Mouse (Mus musculus) kidney, postnatal 0 days (tissue): Measurements from ENCODE around the gene Nanog. TPM values are rescaled to one million over a fixed set of nuclear protein-coding genes. Genes with fewer than 3 reads are reported as not detected.

Source experiments
- ATAC-seq: fragments of 200-750 bp; cut with Nextera tagmentation; replicated peaks from 2 replicates; pipeline ENCODE4 v1.8.0; 2017; ENCODE audit warnings: low read depth, moderate number of reproducible peaks, moderate TSS enrichment, moderate library complexity; ENCODE audit not compliant: low FRiP score
- DNase-seq: peaks from one replicate; pipeline ENCODE4 v3.0.0-alpha.2; 2016; ENCODE audit warnings: low spot score
- H3K27ac ChIP-seq: fragments of 300-500 bp; sonication (generic); 2 replicates; pipeline ENCODE4 v1.5.1; 2014; ENCODE audit warnings: mild to moderate bottlenecking
- H3K27me3 ChIP-seq: fragments of 300-500 bp; sonication (generic); 2 replicates; pipeline ENCODE4 v1.6.1; 2014; ENCODE audit warnings: low read length, mixed read lengths; ENCODE audit not compliant: insufficient read depth
- H3K36me3 ChIP-seq: fragments of 300-500 bp; sonication (generic); 2 replicates; pipeline ENCODE4 v1.6.1; 2014; ENCODE audit warnings: low read length, mixed read lengths; ENCODE audit not compliant: insufficient read depth
- H3K4me1 ChIP-seq: fragments of 300-500 bp; sonication (generic); replicated peaks from 2 replicates; pipeline ENCODE4 v1.6.1; 2014; ENCODE audit warnings: antibody characterized with exemption, low read length, mixed read lengths; ENCODE audit not compliant: insufficient read depth
- H3K4me2 ChIP-seq: fragments of 300-500 bp; sonication (generic); 2 replicates; pipeline ENCODE4 v1.6.1; 2014; ENCODE audit warnings: mild to moderate bottlenecking, low read length, moderate library complexity, mixed read lengths
- H3K4me3 ChIP-seq: fragments of 300-500 bp; sonication (generic); replicated peaks from 2 replicates; pipeline ENCODE4 v1.5.1; 2014; ENCODE audit warnings: low read depth, low read length
- H3K9ac ChIP-seq: fragments of 300-500 bp; sonication (generic); 2 replicates; pipeline ENCODE4 v1.6.1; 2014; ENCODE audit warnings: low read depth, low read length
- H3K9me3 ChIP-seq: fragments of 300-500 bp; sonication (generic); replicated peaks from 2 replicates; pipeline ENCODE4 v1.6.1; 2016; ENCODE audit warnings: low read length, inconsistent platforms, mixed read lengths
- CTCF ChIP-seq: IDR thresholded peaks from 2 replicates; pipeline ENCODE4 v1.5.1; 2016; ENCODE audit warnings: antibody characterized with exemption, low read depth, mild to moderate bottlenecking, moderate library complexity
- WGBS: fragments of 180-500 bp; shearing (Covaris S2); extraction: QIAGEN DNeasy Blood & Tissue Kit; methylation state at CpG from one replicate; pipeline ENCODE4 v1.1.7; 2014; 5-methylcytosine and 5-hydroxymethylcytosine counted together
- polyA plus RNA-seq: library from polyadenylated mRNA; unstranded; fragments of >200 nt; fragmentation: Nextera tagmentation; extraction: Ambion mirVana; gene quantifications from 2 replicates; pipeline ENCODE4 v1.2.1, GENCODE M21; 2015

Nanog gene
- polyA plus RNA-seq, 1 experiment from 2014 or later: not detected

- no peaks in the 10 kb centered on the region for H3K9me3 ChIP-seq
- no peaks in the 10 kb centered on the region for H3K4me1 ChIP-seq
- no peak overlapping the region for H3K9ac ChIP-seq
- no peak overlapping the region for H3K27ac ChIP-seq
- no peak for TF ChIP-seq CTCF
- no peak overlapping the region for H3K4me3 ChIP-seq
- H3K27me3 ChIP-seq: no peaks in the 10 kb centered on the region
- no peaks in the 10 kb centered on the region for H3K36me3 ChIP-seq
- DNase-seq (no peak), ATAC-seq (no peak)
- 77% methylated on average over 6 of the region's 6 CpGs for WGBS
- no peak overlapping the region for H3K4me2 ChIP-seq
Measured at GRCm38 (mm10) chr6:122750579-122750978, 43.3 kb downstream of the Nanog start.

DNA sequence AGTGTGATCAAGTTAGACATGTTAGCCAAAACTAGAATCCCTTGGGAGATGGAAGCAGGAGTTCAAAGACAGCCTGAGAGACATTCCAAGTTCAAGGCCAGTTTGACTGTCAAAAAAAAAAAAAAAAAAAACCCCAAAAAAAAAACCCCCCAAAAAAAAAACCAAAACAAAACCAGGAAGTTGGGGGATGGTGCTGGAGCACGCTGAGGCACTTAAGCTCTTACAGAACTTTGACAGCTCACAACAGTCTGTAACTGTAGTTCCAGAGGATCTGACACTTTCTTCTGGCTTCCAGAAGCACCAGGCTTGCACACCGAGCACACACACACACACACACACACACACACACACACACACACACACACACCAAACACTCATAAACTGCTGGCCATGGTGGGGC lies 48.6 kb downstream of the Nanog start:
- Histone ChIP-seq H3K36me3 (no peaks in the 10 kb centered on the region), H3K27ac (no peak overlapping the region), H3K4me3 (no peak overlapping the region), H3K9me3 (no peaks in the 10 kb centered on the region), H3K9ac (no peak overlapping the region), H3K27me3 (no peaks in the 10 kb centered on the region), H3K4me2 (no peak overlapping the region), H3K4me1 (no peaks in the 10 kb centered on the region)
- 34% methylated on average over 2 of the region's 2 CpGs for WGBS
- DNase-seq (peak; percentile 45), ATAC-seq (no peak)
- TF ChIP-seq CTCF: no peak

GRCm38 (mm10) chr6:122758732-122759131 lies 51.4 kb downstream of the Nanog start:
- ATAC-seq (no peak), DNase-seq (no peak)
- Histone ChIP-seq H3K9ac (no peak overlapping the region), H3K27me3 (no peaks in the 10 kb centered on the region), H3K4me1 (no peaks in the 10 kb centered on the region), H3K27ac (no peak overlapping the region), H3K36me3 (no peaks in the 10 kb centered on the region), H3K4me3 (no peak overlapping the region), H3K4me2 (no peak overlapping the region), H3K9me3 (no peaks in the 10 kb centered on the region)
- TF ChIP-seq CTCF: no peak
- 76% methylated on average over 5 of the region's 5 CpGs for WGBS

GRCm38 (mm10) chr6:122761011-122761599 lies 53.8 kb downstream of the Nanog start:
- Histone ChIP-seq H3K27me3 (0 out of 2 replicates have a peak, but pooled peaks cover 6% of the 10 kb centered on the region), H3K4me2 (peak overlapping the region; percentile 52), H3K27ac (no peak overlapping the region), H3K9ac (no peak overlapping the region), H3K36me3 (no peaks in the 10 kb centered on the region), H3K4me1 (no peaks in the 10 kb centered on the region), H3K4me3 (peak overlapping the region; percentile 42), H3K9me3 (no peaks in the 10 kb centered on the region)
- WGBS: under 1% methylated on average over 11 of the region's 11 CpGs
- ATAC-seq (no peak), DNase-seq (peak; percentile 88)
- TF ChIP-seq CTCF: no peak

GRCm38 (mm10) chr6:122761901-122762300 lies 54.6 kb downstream of the Nanog start:
- TF ChIP-seq CTCF: no peak
- H3K36me3 ChIP-seq: no peaks in the 10 kb centered on the region
- DNase-seq: no peak
- no peak overlapping the region for H3K4me3 ChIP-seq
- H3K27ac ChIP-seq: no peak overlapping the region
- 0 out of 2 replicates have a peak, but pooled peaks cover 6% of the 10 kb centered on the region for H3K27me3 ChIP-seq
- ATAC-seq: no peak
- no peaks in the 10 kb centered on the region for H3K4me1 ChIP-seq
- no peak overlapping the region for H3K9ac ChIP-seq
- H3K4me2 ChIP-seq: no peak overlapping the region
- no peaks in the 10 kb centered on the region for H3K9me3 ChIP-seq

- 79% methylated on average over 3 of the region's 3 CpGs for WGBS
- no peaks in the 10 kb centered on the region for H3K36me3 ChIP-seq
- no peak for ATAC-seq
Measured at GRCm38 (mm10) chr6:122762480-122762879, 55.2 kb downstream of the Nanog start.

More at GRCm38 (mm10) chr6:122762480-122762879, 55.2 kb downstream of the Nanog start:
- no peaks in the 10 kb centered on the region for H3K9me3 ChIP-seq
- no peak overlapping the region for H3K4me3 ChIP-seq
- H3K4me1 ChIP-seq: no peaks in the 10 kb centered on the region
- no peak for TF ChIP-seq CTCF
- no peak for DNase-seq
- 0 out of 2 replicates have a peak, but pooled peaks cover 6% of the 10 kb centered on the region for H3K27me3 ChIP-seq
- H3K27ac ChIP-seq: no peak overlapping the region
- no peak overlapping the region for H3K4me2 ChIP-seq
- no peak overlapping the region for H3K9ac ChIP-seq
